Mouse (Mus musculus) adipocyte (in vitro differentiated cells): Measurements from ENCODE around the gene Pkd1l2.

Experiments used
- DNase-seq: peaks from one replicate; pipeline ENCODE4 v3.0.0-alpha.2; 2016; ENCODE audit warnings: low spot score

Gene Pkd1l2

GRCm38 (mm10) chr8:117033393-117033792 lies 48.9 kb downstream of the Pkd1l2 start:
- no peak for DNase-seq

DNA sequence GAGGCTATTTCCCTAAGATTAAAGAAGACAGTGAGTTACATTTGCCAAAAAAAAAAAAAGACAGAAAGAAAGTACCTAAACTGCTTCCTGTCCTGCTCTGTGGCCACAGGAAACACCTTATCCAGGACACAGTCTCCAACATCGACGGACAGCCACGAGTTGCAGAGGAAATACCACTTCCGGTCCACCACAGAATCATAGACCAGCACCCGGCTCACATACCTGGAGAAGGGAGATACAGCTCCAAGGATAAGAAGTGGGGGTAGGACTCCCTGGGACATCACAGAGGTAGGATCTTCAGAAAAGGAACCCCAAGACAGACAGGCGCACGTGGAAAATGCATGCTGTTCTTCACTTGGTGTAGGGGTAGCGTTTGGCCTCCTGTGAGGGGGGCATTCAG lies 49.6 kb downstream of the Pkd1l2 start:
- no peak for DNase-seq

GRCm38 (mm10) chr8:117031476-117031875 lies 50.8 kb downstream of the Pkd1l2 start:
- no peak for DNase-seq

DNA sequence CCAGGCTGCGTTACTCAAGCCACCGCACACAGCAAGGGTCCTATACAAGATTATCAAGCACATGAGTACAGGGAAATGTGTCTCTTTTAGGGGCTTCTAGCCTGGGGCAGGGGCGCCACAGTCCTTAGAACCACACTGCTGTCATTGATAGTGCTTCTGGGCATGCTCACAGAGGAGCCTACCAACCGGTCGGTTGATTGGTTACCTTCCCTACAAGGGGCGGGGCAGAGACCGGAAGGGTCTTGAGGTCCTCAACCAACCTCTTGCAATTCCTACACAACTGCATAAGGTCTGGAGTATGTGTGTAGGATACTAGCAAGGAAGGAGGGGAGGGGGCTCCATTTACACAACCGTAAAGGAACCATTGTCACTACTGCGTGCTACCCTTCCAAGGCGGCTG lies 53.6 kb downstream of the Pkd1l2 start:
- no peak for DNase-seq

- DNase-seq: no peak
Observed at GRCm38 (mm10) chr8:117027601-117028000, 54.6 kb downstream of the Pkd1l2 start.

DNA sequence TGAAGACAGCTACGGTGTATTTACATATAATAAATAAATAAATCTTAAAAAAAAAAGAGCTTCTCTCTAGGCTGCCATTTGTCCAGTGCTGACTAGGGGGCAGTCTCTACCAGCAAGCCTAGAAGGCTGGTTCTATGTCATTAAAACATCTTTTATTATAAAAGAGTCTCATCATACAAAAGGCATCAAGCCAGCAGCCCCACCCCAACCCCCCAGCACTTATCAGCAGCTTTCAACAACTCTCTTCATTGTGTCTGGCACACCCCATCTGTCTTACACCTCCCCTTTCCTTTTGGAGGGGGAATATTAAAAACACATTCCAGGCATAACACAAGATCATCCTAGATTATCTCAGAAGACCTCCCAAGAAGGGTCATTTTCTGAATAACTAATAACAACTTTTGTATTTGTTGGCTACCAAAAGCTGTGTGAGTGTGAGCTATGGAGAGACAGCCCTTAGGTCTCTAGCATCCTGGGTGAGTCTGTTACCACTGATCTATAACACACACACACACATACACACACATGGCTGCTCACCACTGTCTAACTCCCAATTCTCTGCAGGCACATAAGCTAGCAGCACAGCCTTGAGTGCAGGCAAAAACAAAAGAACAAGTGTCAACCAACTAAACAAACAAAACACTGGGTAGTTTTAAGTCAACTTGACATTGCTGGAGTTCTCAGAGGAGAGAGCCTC lies 59.8 kb downstream of the Pkd1l2 start:
- DNase-seq: no peak

- no peak for DNase-seq
Observed at GRCm38 (mm10) chr8:117019323-117020275, 62.6 kb downstream of the Pkd1l2 start.

DNA sequence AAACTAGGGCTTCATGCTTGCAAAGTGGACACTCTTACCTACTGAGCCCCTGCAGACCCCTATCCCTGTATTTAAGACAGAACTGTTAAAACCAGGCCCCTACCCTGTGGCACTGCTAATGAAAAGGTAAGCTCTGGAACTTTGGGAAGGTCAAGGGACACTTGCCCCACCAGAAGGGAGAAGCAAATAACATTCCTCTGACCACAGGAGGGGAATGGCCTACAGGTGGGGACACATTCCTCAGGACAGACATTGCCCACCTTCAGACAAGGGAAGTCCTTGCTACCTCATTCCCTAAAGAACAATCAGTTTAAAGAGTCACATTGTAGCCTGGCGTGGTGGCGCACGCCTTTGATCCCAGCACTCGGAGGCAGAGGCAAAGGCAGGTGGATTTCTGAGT lies 64.4 kb downstream of the Pkd1l2 start:
- no peak for DNase-seq

DNA sequence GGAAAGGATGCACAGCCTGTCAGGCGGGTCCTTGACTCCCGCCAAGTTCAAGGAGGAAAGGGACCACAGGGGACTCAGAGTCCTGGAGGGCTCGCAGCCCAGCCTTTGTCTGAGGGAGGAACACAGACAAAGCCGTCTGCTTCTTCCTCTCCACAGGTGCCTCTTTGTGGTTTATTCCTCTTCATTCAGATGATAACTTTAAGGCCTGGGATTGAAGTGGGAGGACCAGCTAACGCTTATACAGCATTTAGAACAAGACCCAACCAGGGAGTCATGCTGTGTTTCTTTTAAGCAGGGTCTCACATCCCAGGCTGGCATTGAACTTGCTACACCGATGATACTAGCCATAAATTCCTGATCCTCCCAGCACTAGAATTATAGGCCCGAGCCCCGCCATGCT lies 65.2 kb downstream of the Pkd1l2 start:
- no peak for DNase-seq

DNA sequence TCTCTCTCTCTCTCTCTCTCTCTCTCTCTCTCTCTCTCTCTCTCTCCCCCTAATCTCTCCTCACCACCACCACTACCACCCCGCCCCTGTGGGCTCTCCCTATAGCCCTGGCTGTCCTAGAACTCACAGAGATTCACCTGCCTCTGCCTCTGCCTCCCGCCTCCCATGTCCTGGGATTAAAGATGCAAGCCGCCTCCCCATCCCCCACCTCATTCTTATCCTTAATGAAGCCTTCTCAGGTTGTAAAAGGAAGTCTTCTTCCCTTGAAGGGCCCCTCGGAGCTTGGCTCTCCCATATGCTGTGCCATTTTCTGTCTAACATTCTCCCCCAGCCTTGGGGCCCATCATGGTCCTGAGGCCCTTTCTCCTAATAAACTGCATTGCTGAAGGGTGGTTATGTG lies 66.6 kb downstream of the Pkd1l2 start:
- DNase-seq: no peak

DNA sequence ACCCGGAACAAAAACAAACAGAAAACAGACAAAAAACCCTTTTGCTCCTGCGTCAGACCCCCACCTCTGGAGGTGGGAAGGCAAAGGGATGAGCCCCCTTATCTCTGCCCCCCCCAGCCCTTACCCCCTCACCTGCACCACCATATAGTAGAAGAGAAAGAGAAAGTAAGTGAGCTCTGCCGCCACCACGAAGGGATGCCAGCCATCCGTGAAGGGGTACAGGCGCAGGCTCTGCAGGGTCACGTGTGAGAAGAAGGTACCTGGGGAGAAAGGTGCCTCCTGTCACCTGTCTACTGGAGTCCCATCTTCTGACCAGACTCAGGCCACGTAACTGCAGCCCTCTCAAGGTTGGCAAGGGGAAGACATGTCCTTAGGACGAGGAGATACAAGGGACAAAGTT lies 70.9 kb downstream of the Pkd1l2 start:
- no peak for DNase-seq

DNA sequence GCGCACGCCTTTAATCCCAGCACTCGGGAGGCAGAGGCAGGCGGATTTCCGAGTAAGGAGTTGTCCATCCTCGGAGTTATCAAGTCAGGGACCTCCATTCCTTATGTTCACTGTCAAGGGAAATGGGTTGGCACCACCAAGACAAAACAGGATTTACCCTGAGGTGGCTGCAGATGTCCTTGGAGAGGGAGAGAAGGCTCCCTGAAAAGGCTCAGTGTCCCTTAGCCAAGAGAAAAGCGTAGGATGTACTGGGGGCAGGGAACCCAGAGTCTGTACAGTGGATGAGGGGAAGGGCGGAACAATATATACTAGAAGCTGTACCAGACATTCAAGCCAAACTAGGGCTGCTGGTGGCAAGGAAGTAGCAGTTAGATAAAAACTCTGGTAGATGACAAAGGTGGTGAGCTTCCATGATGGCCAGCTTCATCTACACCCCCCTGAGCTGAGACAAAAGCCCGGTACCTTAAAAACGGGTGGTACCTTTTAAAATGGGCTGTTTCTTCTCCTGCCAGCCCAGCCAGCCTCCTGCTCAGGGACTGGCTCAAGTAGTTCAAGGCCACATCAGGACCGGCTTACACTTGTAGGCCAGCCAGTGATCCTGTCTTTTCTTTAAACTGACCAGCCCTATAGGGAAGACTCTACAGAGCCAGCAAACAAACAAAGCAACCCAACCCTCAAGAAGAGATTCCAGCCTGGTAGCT lies 88.1 kb downstream of the Pkd1l2 start:
- no peak for DNase-seq

DNA sequence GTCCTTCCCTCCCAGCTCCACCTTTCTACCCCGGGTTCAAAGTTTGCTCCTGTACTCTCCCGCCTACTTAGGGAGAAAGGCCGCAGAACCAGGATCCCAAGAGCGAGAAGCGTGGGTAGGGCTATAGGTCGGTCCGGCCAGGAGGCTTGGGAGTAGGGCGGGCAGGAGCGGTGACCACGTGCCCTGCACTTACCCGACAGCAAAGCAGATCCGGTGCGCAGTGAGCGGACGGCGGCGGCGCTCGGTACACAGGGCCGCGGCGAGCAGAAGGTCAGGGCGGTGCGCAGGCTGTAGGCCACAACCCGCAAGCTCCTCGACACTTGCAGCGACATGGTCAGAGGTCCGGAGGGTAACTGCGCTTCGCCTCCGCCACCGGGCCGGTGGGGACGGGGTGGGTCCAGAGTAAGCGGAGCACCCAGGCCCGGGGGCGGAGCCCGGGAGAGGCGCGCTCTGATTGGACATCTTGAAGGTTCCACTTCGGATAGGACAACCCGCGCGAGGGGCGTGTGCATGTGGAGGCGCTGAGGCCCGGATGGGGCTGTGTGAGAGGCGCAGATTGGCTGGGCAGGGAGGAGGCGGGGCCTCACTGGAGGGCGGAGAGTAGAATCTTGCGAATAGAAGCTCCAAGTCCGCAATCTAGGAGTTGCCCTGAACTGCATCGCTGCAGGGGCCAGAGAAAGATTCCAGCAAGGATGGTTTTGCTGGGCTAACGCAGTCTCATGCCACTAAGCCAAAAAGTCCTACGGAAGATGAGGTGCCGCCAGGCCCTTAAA lies 89.0 kb downstream of the Pkd1l2 start, which contains the start of gene Gcsh:
Gcsh (minus strand) TSS at position 443 of the 773 bp plus-strand sequence.
- DNase-seq: peak; percentile 100

- peak; percentile 65 for DNase-seq
Observed at GRCm38 (mm10) chr8:116992176-116992971, 89.9 kb downstream of the Pkd1l2 start.

DNA sequence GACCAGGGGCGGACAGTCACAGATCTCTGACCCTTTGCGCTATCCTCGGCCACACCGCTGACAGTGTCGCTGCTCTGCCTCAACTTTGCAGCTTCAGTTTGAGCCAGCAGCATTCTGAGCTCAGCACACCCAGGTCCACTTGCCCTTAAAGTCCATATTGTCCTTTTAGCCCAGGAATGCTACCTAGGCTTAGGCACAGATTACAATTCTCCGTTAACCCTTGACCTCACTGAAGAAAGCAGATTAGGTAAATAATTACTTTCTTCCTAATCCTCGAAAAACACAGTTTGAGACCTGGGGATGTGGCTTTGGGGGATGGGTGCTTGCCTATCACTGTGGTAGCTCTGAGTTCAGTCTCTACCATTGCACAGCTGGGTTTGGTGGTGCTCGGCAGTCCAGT lies 91.0 kb downstream of the Pkd1l2 start:
- DNase-seq: no peak

GRCm38 (mm10) chr8:116989842-116990241 lies 92.4 kb downstream of the Pkd1l2 start:
- no peak for DNase-seq

DNA sequence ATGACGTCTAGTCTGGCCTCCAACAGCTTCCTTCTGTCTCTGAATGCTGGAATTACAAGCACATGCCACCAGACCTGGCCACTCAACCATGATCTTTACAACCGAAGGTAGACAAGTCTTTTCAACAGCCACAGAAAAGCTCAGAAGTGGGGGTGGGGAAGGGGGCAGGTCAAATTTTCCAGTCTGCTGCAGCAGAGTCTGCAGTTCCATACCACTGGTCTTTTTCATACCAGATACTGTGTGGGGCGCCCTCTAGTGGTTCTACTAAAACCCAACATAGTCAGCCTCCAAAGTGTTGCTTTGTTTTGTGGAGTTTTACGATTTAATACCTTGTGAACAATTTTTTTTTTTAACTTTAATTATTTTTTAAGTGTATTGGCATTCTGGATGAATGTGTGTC lies 102.1 kb downstream of the Pkd1l2 start:
- peak; percentile 89 for DNase-seq

- peak; percentile 100 for DNase-seq
Observed at GRCm38 (mm10) chr8:116978631-116979256, 103.5 kb downstream of the Pkd1l2 start, which contains the start of gene 1700030J22Rik. Gene 1700030J22Rik (minus strand): TSS chr8:116978959.

DNA sequence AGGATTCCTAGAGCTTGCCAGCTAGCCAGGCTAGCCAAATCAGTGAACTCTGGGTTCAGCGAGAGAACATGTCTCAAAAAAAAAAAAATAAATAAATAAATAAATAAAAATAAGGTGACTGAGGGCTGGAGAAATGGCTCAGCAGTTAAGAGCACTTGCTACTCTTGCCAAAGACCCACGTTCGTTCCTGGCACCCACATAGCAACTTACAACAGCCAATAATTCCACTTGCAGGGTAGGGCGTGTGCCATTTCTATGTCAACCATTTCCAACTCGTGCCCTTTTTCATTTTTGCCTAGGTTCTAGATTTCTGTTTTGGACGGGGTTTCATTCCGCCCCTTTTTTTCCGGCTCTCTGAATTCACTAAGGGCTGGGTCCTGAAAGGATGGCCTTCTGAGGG lies 104.2 kb downstream of the Pkd1l2 start:
- DNase-seq: no peak

GRCm38 (mm10) chr8:116975606-116976005 lies 106.6 kb downstream of the Pkd1l2 start:
- DNase-seq: no peak
